Mouse (Mus musculus) embryonic fibroblast, embryonic 13.5 days (primary cell): ENCODE data around the gene Zfp3. TPM values are rescaled to one million over a fixed set of nuclear protein-coding genes. Genes with fewer than 3 reads are reported as not detected.

Source experiments
- H3K27ac ChIP-seq: 2 replicates; pipeline ENCODE4 v1.5.1; 2012; ENCODE audit warnings: low read length, control low read depth, inconsistent platforms; ENCODE audit not compliant: insufficient read depth
- H3K4me1 ChIP-seq: 2 replicates; pipeline ENCODE4 v1.6.1; 2011; ENCODE audit warnings: low read length; ENCODE audit not compliant: control insufficient read depth, insufficient read depth
- H3K4me3 ChIP-seq: 2 replicates; pipeline ENCODE4 v1.5.1; 2011; ENCODE audit warnings: mild to moderate bottlenecking, control low read depth, low read length; ENCODE audit not compliant: insufficient read depth
- CTCF ChIP-seq: IDR thresholded peaks from 2 replicates; pipeline ENCODE4 v1.5.1; 2011; ENCODE audit warnings: mild to moderate bottlenecking, control low read depth, low read length, moderate library complexity, borderline replicate concordance; ENCODE audit not compliant: insufficient read depth
- POLR2A ChIP-seq: IDR thresholded peaks from 2 replicates; pipeline ENCODE4 v1.6.1; 2011; ENCODE audit warnings: low read depth, mild to moderate bottlenecking, control low read depth, low read length, moderate library complexity
- polyA plus RNA-seq: library from polyadenylated mRNA; stranded (reverse); fragments of >200 nt; gene quantifications from 2 replicates; pipeline ENCODE4 v1.2.4, GENCODE M21; 2011; ENCODE audit warnings: low read depth; ENCODE audit not compliant: missing spikeins, insufficient read length

Zfp3 gene
- polyA plus RNA-seq, 1 experiment: 1.5 TPM

DNA sequence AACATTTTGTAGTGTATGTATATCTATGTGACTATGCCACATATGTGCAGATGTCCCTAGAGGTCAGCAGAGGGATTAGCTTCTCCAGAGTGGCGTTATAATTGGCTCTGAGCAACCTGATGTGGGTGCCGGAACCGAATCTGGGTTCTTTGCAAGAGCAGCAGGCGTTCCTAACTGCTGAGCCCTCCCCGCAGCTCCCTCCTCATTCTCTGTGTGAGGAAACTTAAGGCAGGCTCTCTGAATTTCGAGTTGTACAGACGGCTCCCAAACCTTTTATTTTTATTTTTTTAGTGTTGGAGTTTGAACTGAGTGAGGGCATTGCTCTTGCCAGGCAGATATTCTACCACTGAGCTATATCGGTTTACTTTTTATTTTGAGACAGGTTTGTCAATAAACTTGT, 51.1 kb downstream of the Zfp3 start:
- Histone ChIP-seq H3K4me3 (no peak overlapping the region), H3K27ac (no peak overlapping the region), H3K4me1 (no peaks in the 10 kb centered on the region)
- TF ChIP-seq POLR2A (no peak), CTCF (no peak)

- H3K4me1 ChIP-seq: no peaks in the 10 kb centered on the region
- TF ChIP-seq CTCF: 0 out of 2 replicates have a peak, but pooled peaks have one; percentile 17
- no peak for TF ChIP-seq POLR2A
Observed at GRCm38 (mm10) chr11:70815498-70816078, 51.6 kb downstream of the Zfp3 start.

DNA sequence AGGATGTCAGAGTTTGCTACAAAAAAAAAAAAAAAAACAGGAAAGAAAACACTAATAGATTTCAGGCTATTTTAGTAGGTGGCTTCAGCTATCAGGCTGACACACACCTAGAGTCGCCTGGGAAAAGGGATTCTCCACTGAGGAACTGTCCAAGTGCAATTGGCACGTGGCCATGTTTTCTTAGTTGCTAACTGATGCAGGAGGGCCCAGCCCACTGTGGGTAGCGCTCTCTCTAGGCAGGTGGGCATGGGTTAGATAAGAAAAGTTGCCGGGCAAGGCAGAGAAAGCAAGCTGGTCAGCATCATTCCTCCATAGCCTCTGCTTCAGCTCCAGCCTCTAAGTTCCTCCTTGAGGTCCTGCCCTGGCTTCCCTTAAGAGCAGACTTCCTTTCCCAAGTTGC, 52.8 kb downstream of the Zfp3 start:
- Histone ChIP-seq H3K4me1 (no peaks in the 10 kb centered on the region), H3K27ac (no peak overlapping the region), H3K4me3 (no peak overlapping the region)
- no peak for TF ChIP-seq CTCF
- TF ChIP-seq POLR2A: no peak

More at GRCm38 (mm10) chr11:70815498-70816078, 51.6 kb downstream of the Zfp3 start:
- Histone ChIP-seq H3K4me3 (no peak overlapping the region), H3K27ac (no peak overlapping the region)

- Histone ChIP-seq H3K27ac (no peak overlapping the region), H3K4me1 (no peaks in the 10 kb centered on the region), H3K4me3 (no peak overlapping the region)
- TF ChIP-seq POLR2A (no peak), CTCF (no peak)
Observed at GRCm38 (mm10) chr11:70820120-70820519, 56.1 kb downstream of the Zfp3 start.

GRCm38 (mm10) chr11:70821728-70822591, 58.0 kb downstream of the Zfp3 start:
- TF ChIP-seq CTCF (no peak), POLR2A (no peak)
- H3K27ac ChIP-seq: no peak overlapping the region
- H3K4me1 ChIP-seq: no peaks in the 10 kb centered on the region
- no peak overlapping the region for H3K4me3 ChIP-seq

Other genes with a start within 250 kb of the Zfp3 start
- gene Vmo1, start 249.6 kb upstream of the Zfp3 start, polyA plus RNA-seq: 0.79 TPM in 1 of 2 replicates, not detected in the other
- not detected in 2 replicates for gene Gltpd2, start 245.0 kb upstream of the Zfp3 start, polyA plus RNA-seq
- gene Psmb6, start 238.8 kb upstream of the Zfp3 start, polyA plus RNA-seq: 162 and 177 TPM in 2 replicates
- gene Gm40193, start 231.3 kb upstream of the Zfp3 start, polyA plus RNA-seq: not detected in 2 replicates
- 19.7 and 23.3 TPM in 2 replicates for gene Pld2, start 224.1 kb upstream of the Zfp3 start, polyA plus RNA-seq
- gene Mink1, start 201.3 kb upstream of the Zfp3 start, polyA plus RNA-seq: 36.2 and 37.0 TPM in 2 replicates
- not detected in 2 replicates for gene 4930544D05Rik, start 148.4 kb upstream of the Zfp3 start, polyA plus RNA-seq
- gene Chrne, start 145.0 kb upstream of the Zfp3 start, polyA plus RNA-seq: not detected in 2 replicates
- not detected in 2 replicates for gene Gp1ba, start 125.1 kb upstream of the Zfp3 start, polyA plus RNA-seq
- 14.9 and 19.5 TPM in 2 replicates for gene Rnf167, start 117.0 kb upstream of the Zfp3 start, polyA plus RNA-seq
- 75.9 and 81.1 TPM in 2 replicates for gene Slc25a11, start 116.7 kb upstream of the Zfp3 start, polyA plus RNA-seq
- 1,131 and 1,278 TPM in 2 replicates for gene Pfn1, start 109.6 kb upstream of the Zfp3 start, polyA plus RNA-seq
- gene Eno3, start 107.0 kb upstream of the Zfp3 start, polyA plus RNA-seq: 15.6 and 31.0 TPM in 2 replicates
- gene Spag7, start 94.8 kb upstream of the Zfp3 start, polyA plus RNA-seq: 91.1 and 106 TPM in 2 replicates
- gene Camta2, start 76.1 kb upstream of the Zfp3 start, polyA plus RNA-seq: 15.3 and 16.4 TPM in 2 replicates
- 1.2 and 2.4 TPM in 2 replicates for gene Inca1, start 64.1 kb upstream of the Zfp3 start, polyA plus RNA-seq
- gene Kif1c, start 63.7 kb upstream of the Zfp3 start, polyA plus RNA-seq: 88.5 and 112 TPM in 2 replicates
- gene Scimp, start 48.4 kb downstream of the Zfp3 start, polyA plus RNA-seq: not detected in 2 replicates
- 54.8 and 57.8 TPM in 2 replicates for gene Rabep1, start 80.6 kb downstream of the Zfp3 start, polyA plus RNA-seq
- 92.8 and 113 TPM in 2 replicates for gene Nup88, start 205.8 kb downstream of the Zfp3 start, polyA plus RNA-seq
- 21.1 and 22.1 TPM in 2 replicates for gene Rpain, start 206.0 kb downstream of the Zfp3 start, polyA plus RNA-seq
- 163 and 168 TPM in 2 replicates for gene C1qbp, start 218.8 kb downstream of the Zfp3 start, polyA plus RNA-seq
- gene Dhx33, start 240.2 kb downstream of the Zfp3 start, polyA plus RNA-seq: 33.1 and 38.4 TPM in 2 replicates